Mouse (Mus musculus) thymus, postnatal 36 days (tissue): ENCODE measurements around the gene Med26.

Experiments used
- DNase-seq, 2 experiments: peaks; one replicate each; pipeline ENCODE4 v3.0.0; 2022; ENCODE audit warnings: mixed read lengths in 2 of 2

Med26 gene

GRCm38 (mm10) chr8:72485456-72486199 lies 62.4 kb downstream of the Med26 start:
- DNase-seq = no peak

- peak; percentile 95 to 97 for DNase-seq
Observed at GRCm38 (mm10) chr8:72474826-72475546, 73.1 kb downstream of the Med26 start, which contains the start of gene Cherp. Cherp (minus strand) TSS chr8:72475226.

DNA sequence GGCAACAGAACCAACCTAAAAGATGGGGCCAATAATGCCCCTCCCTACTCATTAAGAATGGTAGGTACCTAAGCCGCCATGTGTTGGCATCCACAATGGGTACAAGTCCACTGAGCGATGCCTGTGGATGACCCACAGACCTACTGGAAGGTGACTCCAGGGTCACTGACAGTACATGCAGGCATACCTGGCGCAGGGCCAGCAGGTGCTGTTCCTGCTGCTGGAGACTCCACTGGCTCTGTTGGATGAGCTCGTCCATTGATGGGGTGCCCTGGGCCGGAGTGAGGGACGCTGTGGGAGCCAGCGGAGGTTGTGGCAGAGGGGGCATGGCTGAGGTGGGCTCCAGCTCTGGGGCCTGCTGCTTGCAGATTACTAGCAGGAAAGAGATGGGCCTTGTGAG lies 77.4 kb downstream of the Med26 start:
- DNase-seq = no peak

- DNase-seq = no peak
Observed at GRCm38 (mm10) chr8:72469984-72470383, 78.1 kb downstream of the Med26 start.

GRCm38 (mm10) chr8:72469243-72469642 lies 78.8 kb downstream of the Med26 start:
- DNase-seq = no peak

DNA sequence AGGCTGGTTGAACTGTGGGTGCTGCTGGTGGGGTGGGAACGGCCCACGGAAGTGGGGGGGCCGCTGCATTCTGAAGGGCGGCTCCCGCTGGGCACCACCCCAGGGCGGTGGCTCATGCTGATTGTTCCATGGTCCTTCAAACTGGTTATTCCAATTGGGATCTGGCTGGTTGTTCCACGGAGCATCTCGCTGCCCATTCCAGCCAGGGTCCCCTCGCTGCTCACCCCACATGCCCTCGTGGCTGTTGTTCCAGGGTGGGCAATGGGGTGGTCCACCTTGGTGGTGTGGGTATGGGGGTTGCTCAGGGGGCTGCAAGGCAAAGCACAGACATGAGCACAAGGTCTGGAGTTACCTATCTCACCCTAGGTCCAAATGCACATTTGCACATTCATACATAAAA lies 83.9 kb downstream of the Med26 start:
- DNase-seq = no peak

DNA sequence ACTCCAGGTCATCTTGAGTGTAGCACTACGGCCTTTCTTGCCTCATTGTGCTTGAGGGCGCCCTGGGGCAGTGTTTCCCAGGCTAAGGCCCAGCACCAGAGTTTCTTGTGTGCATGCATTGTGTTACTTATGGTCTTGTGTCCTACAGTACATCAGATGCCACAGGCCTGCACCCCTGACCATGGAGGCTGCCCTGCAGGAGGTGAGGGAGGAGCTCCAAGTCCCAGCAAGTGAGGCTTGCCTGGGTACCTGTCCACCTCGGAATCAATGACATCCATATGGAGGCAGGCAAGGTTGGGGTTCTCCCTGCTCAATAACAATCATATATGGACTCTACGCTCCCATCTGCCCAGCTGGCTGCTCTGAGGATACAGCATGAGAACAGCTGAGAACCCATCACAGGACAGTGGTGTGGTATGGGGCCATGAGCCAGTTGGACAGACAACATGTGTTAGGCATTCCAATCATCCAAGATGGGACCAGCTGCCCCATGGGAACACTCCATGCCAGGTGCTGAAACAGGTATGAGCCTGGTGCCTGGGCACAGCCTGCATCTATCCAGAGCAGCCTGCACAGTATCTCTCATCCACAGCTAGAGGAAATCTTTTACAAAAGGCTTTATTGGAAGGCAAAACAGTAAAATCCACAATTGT lies 88.1 kb downstream of the Med26 start:
- DNase-seq = no peak

GRCm38 (mm10) chr8:72458457-72458856 lies 89.6 kb downstream of the Med26 start:
- no peak for DNase-seq

GRCm38 (mm10) chr8:72457806-72458205 lies 90.3 kb downstream of the Med26 start:
- DNase-seq = no peak

DNA sequence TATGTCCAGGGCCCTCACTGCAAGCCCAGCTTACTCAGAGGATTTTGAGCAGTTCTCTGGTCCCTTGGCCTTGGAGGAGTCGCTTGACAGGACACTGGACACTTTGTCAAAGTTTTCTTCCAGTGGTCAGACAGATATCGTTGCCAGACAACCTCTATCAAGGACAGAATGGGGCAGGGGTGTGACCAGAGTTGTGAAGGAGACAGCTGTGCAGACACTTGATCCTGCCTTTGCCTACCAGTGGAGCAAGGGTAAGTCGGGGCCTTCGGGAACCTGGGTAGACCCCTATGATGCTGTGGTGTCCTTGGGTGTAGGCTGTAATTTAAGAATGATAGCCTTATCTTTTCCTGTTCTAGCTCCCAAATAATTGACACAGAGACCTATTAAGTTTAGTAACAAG lies 92.8 kb downstream of the Med26 start:
- DNase-seq = no peak

GRCm38 (mm10) chr8:72453904-72454303 lies 94.2 kb downstream of the Med26 start:
- DNase-seq = no peak

DNA sequence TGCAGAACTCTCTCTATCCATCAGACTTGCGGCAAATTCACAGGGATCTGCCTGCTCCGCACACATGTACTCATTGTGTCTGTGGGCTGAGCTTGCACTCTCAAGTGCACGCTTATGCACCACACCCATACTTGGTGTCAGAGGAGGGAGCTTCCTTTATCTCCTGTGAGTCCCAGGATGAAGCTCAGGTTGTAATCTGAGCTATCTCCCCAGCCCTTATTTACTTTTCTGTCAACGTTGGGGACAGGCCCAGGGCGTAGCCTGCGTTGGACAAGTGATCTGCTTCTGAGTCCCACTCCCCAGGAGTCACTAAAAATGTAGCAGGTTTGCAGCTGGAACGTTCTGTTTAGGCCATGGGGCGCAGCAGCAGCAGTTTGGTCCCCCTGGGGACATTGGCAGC lies 96.6 kb downstream of the Med26 start:
- DNase-seq = no peak

- DNase-seq = no peak
Observed at GRCm38 (mm10) chr8:72445071-72445470, 103.0 kb downstream of the Med26 start.
